In genomic region chr1:128068945-128069397, GRCm38 (mm10) we compare ENCODE assay signal across 12 mouse cellular contexts. TPM values are rescaled to one million over a fixed set of nuclear protein-coding genes. Genes with fewer than 3 reads are reported as not detected.
DNase-seq lines count a peak whose midpoint lies in the region; ATAC-seq lines count a peak whose summit lies in the region.
"Had no signal": no experiment of that assay in that cellular context is flagged by ENCODE, and none has a peak within 500 bp of the region (broad histone marks: within the 10 kb centered on the region; RNA-seq: fewer than 3 reads in every experiment).

No protein-coding gene starts in this region.

- no peak overlapping the region for H3K9ac ChIP-seq in kidney, embryonic 14.5 days (ENCODE audit: low read depth, low read length)
- H3K9ac ChIP-seq in forebrain, embryonic 14.5 days (ENCODE audit: low read length): no peak overlapping the region
- H3K9ac ChIP-seq: forebrain, embryonic 15.5 days; hindbrain, embryonic 12.5 days had no signal

- H3K4me1 ChIP-seq in kidney, embryonic 14.5 days (ENCODE audit: control insufficient read depth, insufficient read depth, low read length): no peaks in the 10 kb centered on the region
- no peaks in the 10 kb centered on the region for H3K4me1 ChIP-seq in forebrain, embryonic 14.5 days (ENCODE audit: control insufficient read depth, insufficient read depth, low read length)
- H3K4me1 ChIP-seq: embryonic facial prominence, embryonic 10.5 days; forebrain, embryonic 15.5 days; hindbrain, embryonic 12.5 days had no signal

- H3K36me3 ChIP-seq in kidney, embryonic 14.5 days (ENCODE audit: control insufficient read depth, insufficient read depth, low read length): no peaks in the 10 kb centered on the region
- H3K36me3 ChIP-seq in forebrain, embryonic 14.5 days (ENCODE audit: control insufficient read depth, insufficient read depth, low read length): no peaks in the 10 kb centered on the region
- H3K36me3 ChIP-seq: forebrain, embryonic 15.5 days; hindbrain, embryonic 12.5 days had no signal

- WGBS in kidney, embryonic 14.5 days: 74% methylated on average over 2 of the region's 2 CpGs
- 89% methylated on average over 2 of the region's 2 CpGs for WGBS in forebrain, embryonic 14.5 days

- H3K27ac ChIP-seq in kidney, embryonic 14.5 days (ENCODE audit: low read depth, low read length): no peak overlapping the region
- H3K27ac ChIP-seq in forebrain, embryonic 14.5 days (ENCODE audit: low read depth, low read length): no peak overlapping the region
- H3K27ac ChIP-seq: embryonic facial prominence, embryonic 10.5 days; forebrain, embryonic 15.5 days; hindbrain, embryonic 12.5 days had no signal

- peak; percentile 5 for DNase-seq in embryo, embryonic 10 days (ENCODE audit: low spot score)
- DNase-seq in embryo, embryonic 9.5 days (ENCODE audit: extremely low spot score): no peak
- DNase-seq in kidney, postnatal 14 days: peak; percentile 8
- DNase-seq in fibroblast of lung, adult 2 months (ENCODE audit: low read depth): peak; percentile 40
- DNase-seq in forebrain, embryonic 14.5 days (ENCODE audit: low spot score): no peak
- DNase-seq in cerebellum, adult 18-20 months: no peak
- DNase-seq: lung, adult 18-20 months had no signal

- H3K4me3 ChIP-seq in kidney, embryonic 14.5 days (ENCODE audit: low read length): no peak overlapping the region
- no peak overlapping the region for H3K4me3 ChIP-seq in forebrain, embryonic 14.5 days (ENCODE audit: low read depth, low read length)
- H3K4me3 ChIP-seq: embryonic facial prominence, embryonic 10.5 days; forebrain, embryonic 15.5 days; hindbrain, embryonic 12.5 days had no signal

- H3K4me2 ChIP-seq in kidney, embryonic 14.5 days (replicated peaks; ENCODE audit: low read depth, low read length): no peak overlapping the region
- H3K4me2 ChIP-seq in forebrain, embryonic 14.5 days (ENCODE audit: low read length): no peak overlapping the region
- H3K4me2 ChIP-seq: forebrain, embryonic 15.5 days; hindbrain, embryonic 12.5 days had no signal

- no peak for ATAC-seq in kidney, embryonic 14.5 days (ENCODE audit: low FRiP score, low TSS enrichment)
- peak; percentile 89 for ATAC-seq in megakaryocyte-erythroid progenitor cell, adult 5-6 weeks (replicated peaks; ENCODE audit: low FRiP score, low TSS enrichment, poor library complexity, severe bottlenecking)
- no peak for ATAC-seq in forebrain, embryonic 14.5 days
- ATAC-seq: forebrain, embryonic 15.5 days had no signal

- H3K9me3 ChIP-seq in kidney, embryonic 14.5 days (ENCODE audit: control insufficient read depth, low read length): no peaks in the 10 kb centered on the region
- no peaks in the 10 kb centered on the region for H3K9me3 ChIP-seq in forebrain, embryonic 14.5 days (replicated peaks; ENCODE audit: control insufficient read depth, low read length)
- H3K9me3 ChIP-seq: embryonic facial prominence, embryonic 10.5 days; forebrain, embryonic 15.5 days; hindbrain, embryonic 12.5 days had no signal

- no peaks in the 10 kb centered on the region for H3K27me3 ChIP-seq in kidney, embryonic 14.5 days (ENCODE audit: control insufficient read depth, insufficient read depth, low read length)
- no peaks in the 10 kb centered on the region for H3K27me3 ChIP-seq in forebrain, embryonic 14.5 days (replicated peaks; ENCODE audit: control insufficient read depth, insufficient read depth, low read length)
- H3K27me3 ChIP-seq: forebrain, embryonic 15.5 days; hindbrain, embryonic 12.5 days had no signal

RNA-seq across cellular contexts. Expression of gene Zranb3, which starts 33.9 kb away (rescaled TPM):
- 8.0 and 14.4 TPM in 2 replicates for polyA plus RNA-seq in kidney, embryonic 14.5 days (2014; fragmentation: Nextera tagmentation; extraction: Ambion mirVana)
- total RNA-seq in megakaryocyte-erythroid progenitor cell, adult 5-6 weeks (2014; fragmentation: Nextera tagmentation): 11.2 and 23.1 TPM in 2 replicates
- 16.2 and 16.5 TPM in 2 replicates for total RNA-seq in megakaryocyte-erythroid progenitor cell, adult 5-6 weeks (2017)
- polyA plus RNA-seq in forebrain, embryonic 14.5 days (2014; fragmentation: Nextera tagmentation; extraction: Ambion mirVana): 6.4 and 6.5 TPM in 2 replicates

RNA-seq across cellular contexts. Expression of gene R3hdm1, which starts 34.1 kb away (rescaled TPM):
- polyA plus RNA-seq in kidney, embryonic 14.5 days (2014; fragmentation: Nextera tagmentation; extraction: Ambion mirVana): 69.8 and 89.0 TPM in 2 replicates
- 183 and 186 TPM in 2 replicates for total RNA-seq in megakaryocyte-erythroid progenitor cell, adult 5-6 weeks (2014; fragmentation: Nextera tagmentation)
- total RNA-seq in megakaryocyte-erythroid progenitor cell, adult 5-6 weeks (2017): 71.9 and 89.3 TPM in 2 replicates
- polyA plus RNA-seq in forebrain, embryonic 14.5 days (2014; fragmentation: Nextera tagmentation; extraction: Ambion mirVana): 63.0 and 80.8 TPM in 2 replicates

Comparison
In these comparisons a context has a peak if more than half of its experiments do, and no peak if none do; other contexts are left out.
1. DNase-seq: peak in embryo, embryonic 10 days (single experiment), kidney, postnatal 14 days (single experiment) and fibroblast of lung, adult 2 months (single experiment); none in embryo, embryonic 9.5 days (single experiment), forebrain, embryonic 14.5 days (single experiment) and cerebellum, adult 18-20 months (0 of 2).